Mouse (Mus musculus): Measurements from ENCODE around the gene Sbno1.
A peak's percentile ranks its signal among the peaks of the same experiment; 100 is the strongest.

The Sbno1 gene

DNA sequence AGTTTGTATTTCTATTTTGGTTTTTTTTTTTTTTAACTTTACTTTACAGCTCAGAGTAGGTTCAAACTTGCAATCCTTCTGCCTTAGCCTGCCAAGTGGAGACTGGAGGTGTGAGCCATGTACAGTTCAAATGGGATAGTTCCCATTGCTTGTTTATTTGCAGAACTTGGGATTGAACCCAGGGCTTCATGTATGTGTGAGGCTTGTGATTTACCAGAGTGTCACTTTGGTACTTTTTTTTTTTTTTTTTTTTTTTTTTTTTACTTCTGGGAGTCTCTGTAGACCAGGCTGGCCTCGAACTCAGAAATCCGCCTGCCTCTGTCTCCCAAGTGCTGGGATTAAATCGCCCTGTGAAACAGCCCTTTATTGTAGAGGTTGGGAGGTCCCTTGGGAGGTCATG is 18.4 kb upstream of the Sbno1 start:
- no peak for DNase-seq (ENCODE audit: low spot score in 2 of 2)

DNA sequence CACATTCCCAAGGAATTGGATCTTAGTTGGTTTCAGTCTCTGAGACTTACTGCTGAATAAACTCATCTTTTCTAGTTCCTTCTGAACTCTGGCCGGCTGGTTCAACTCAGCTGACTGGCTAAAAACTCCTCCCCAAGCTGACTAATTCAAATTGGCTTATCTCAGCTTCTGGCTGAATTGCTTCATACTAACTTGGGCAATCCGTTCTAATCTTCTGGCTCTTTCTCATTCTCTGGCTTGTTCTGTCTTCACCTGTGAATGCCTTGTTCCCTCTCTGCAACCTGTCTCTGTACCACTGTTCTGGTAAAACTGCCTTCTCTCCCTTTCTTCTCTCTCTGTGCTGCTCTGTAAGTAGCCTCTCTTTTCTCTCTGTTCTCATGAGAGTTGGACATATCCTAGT is 16.8 kb upstream of the Sbno1 start:
- no peak for DNase-seq (ENCODE audit: low spot score in 2 of 2)

DNA sequence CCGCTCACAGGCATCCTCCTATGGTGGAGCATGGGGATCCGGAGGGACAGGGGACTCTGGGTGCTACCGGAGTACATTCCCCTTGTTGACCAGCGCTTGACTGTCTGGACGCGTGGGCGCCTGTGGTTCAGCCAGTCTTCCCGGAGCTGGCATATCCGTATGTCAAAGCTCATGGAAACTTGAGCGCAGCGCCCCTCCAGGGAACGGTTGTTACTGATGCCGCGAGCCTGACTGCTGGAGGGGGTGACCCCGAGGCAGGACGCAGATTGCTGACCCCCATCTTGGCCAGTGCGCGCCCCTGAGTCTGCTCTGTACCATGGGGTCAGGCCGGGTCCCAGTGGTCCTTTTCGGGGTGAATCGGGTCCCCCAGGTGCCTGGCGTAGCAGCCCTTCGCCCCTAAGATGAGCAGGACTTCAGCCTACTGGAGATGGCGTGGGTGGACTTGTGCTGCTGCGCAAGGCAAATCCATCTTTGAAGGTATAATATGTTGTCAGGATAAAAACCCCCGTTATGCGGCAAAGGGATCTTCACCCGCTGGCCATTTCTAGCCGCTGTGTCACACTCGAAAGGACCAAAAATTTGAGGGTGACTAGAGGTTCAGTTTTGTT is 14.4 kb upstream of the Sbno1 start:
- no peak for DNase-seq (ENCODE audit: low spot score in 2 of 2)

DNA sequence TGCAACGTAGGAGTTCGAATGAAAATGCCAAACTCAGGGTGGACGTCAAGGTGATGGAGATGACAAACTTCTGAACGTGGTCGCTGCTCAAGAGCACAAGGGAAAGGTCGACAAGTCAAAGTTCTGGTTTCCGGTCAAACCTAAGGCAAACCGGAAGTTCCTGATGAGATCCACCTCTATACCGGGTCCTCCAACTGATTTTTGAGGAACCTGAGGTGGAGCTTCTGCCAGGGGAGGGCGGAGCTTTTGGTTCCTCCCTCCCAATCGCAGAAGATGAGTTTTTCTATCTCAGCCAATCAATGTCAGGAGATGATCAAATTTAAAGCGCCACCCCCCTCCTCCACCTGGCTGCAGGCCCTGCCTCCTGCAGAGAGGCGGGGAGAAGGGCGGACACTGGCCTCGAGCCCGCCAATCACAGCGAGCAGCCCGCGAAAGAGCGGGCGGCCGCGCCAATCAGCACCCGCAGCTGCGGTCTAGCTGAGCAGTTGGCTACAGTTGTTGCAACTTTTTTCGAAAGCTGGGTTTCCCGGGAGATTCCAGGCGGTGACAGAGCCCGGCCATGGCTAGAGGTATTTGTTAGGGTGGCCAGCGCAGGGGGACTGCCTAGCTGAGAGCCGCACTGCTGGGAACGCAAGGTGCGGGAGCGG is 13.8 kb upstream of the Sbno1 start, which contains the start of gene Kmt5a:
TSS of gene Kmt5a (plus strand) at position 484 of the 647 bp plus-strand sequence.
- DNase-seq (ENCODE audit: low spot score in 2 of 2): peak; percentile 93 to 95

DNA sequence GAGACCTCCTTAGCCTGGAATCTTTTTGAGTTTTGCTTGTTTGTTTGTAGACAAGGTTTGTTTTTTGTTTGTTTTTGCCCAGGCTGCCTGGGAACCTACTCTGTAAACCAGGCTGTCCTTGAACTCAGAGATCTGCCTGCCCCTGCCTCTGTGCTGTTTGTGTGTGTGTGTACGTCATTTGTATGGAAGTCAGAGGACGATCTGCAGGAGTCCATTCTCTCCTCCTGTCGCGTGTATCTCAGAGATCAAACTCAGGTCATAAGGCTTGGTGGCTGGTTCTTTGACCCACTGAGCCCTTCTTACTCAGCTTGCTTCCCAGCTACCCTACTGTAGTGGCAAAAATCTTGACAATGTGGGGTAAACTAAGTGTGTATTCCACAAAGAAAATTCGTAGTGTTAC is 12.9 kb upstream of the Sbno1 start:
- no peak for DNase-seq (ENCODE audit: low spot score in 2 of 2)

DNA sequence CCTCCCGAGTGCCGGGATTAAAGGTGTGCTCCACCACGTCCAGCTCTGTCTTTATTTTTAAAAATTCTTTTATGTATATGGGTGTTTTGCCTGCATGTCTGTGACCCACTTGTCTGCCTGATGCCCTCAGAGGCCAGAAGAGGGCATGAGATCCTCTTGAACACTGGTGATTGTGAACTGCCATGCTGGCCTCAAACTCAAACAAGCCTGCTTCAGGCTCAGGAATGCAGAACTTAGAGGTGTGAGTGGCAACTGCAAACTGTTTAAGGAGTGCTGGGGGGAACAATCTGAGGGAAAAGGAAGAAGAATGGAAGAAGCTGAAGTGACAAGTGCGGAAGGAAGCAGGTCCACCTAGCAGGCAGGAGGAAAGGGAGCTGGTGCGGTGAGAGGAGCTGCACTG is 12.4 kb upstream of the Sbno1 start:
- no peak for DNase-seq (ENCODE audit: low spot score in 2 of 2)

DNA sequence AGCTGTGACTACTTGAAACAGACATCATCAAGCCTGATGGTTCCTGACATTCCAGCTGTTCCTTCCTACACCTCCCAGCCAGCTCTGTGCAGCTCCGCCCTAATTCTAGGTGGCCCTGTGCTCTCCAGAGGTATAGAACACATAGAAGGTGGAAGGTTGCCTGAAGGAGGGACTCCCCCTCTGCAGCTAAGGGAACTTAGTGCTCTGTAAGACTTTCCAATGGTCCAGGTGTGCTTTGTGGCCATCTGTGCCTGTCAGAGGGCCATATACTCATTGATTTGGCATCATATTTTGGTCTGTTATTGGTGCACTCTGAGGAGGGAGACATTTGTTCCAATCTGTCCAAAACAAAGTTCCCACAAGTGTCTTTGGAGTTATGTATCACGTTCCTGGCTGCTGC is 7.2 kb upstream of the Sbno1 start:
- DNase-seq (ENCODE audit: low spot score in 2 of 2): no peak

DNA sequence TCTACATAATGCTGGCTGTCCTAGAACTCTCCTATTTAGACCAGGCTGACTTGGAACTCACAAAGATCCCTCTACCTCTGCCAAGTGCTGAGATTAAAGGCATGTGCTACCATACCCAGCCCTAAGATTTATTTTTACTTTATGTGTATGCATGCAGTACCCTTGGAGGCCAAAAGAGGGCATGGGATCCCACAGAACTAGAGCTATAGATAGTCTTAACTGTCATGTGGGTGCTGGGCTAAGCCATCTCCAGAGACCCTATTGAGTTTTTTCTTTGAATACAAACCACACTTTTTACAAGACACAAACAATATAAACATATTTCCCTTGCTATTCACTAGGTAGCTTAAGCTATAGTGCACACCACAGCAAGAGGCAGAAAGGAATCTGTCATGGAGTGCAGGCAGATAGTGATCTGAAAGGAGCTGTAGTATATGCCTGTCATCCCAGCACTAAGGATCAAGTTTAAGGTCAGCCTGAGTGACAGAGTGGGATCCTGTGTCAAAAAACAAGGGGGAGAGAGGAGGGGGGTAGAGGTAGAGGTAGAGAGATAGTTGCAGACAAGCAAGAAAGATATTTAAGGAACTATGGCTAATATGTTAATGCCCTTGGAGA is 6.7 kb upstream of the Sbno1 start:
- DNase-seq (ENCODE audit: low spot score in 2 of 2): peak in 1 of 2 experiments; percentile 65

DNA sequence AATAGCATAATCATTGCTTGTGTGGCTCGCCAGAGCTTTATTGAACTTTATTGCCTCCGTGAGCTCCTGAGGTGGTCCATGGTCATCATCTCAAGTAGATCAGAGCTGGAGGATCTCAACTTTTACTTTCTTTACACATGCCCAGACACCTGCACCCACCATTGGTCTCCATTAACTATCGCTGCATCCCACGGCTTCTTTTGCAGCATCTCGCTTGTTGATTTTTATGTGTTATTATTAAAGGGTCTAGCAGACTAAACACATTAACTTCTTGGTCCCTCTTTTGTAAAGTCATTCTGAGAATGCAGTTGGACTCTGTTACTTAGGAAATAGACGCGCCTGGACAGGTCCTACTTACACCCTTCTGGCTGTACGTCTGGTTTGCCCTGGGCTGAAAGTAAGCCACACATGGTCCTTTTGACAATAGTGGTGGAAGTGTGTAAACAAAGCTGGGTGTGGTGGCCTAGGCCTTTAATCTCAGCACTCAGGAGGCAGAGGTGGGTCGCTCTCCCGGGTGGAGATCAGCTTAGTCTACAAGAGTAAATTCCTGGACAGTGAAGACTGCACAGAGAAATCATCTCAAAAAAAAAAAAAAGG is 772 bp upstream of the Sbno1 start:
- DNase-seq (ENCODE audit: low spot score in 2 of 2): no peak

DNA sequence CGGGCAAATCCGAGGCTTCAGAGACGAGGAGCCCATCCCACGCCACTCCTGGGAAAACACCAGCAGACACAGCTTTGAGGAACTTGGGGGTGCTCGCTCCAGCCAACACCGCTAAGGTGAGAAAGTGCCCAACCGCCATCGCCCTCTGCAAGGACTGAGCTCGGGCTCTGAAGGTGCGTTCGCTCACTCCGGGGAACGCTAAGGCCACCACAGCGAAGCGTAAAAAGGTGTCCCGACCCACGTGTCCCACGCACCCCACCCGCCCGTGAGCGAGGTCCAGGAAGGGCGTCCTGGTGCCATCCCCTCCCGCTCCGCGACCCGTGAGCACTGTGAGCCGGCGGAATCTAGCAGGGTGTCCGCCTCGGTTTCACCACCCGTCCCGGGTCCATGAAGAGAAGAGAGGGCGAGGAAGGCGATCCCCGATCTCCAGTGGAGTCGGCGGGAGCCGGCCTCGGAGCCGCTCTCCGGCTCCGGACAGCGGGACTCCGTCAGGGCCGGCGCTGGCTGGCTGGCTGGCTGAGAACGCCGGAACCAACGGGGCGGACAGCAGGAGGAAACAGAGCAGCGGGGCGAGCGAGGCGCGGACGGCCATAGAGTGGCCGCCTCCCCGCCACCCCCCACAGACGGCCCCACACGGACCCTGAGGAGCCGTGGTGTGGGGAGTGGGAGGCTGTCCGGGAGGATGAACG is 934 bp downstream of the Sbno1 start:
- DNase-seq (ENCODE audit: low spot score in 2 of 2): peak; percentile 10 to 26

DNA sequence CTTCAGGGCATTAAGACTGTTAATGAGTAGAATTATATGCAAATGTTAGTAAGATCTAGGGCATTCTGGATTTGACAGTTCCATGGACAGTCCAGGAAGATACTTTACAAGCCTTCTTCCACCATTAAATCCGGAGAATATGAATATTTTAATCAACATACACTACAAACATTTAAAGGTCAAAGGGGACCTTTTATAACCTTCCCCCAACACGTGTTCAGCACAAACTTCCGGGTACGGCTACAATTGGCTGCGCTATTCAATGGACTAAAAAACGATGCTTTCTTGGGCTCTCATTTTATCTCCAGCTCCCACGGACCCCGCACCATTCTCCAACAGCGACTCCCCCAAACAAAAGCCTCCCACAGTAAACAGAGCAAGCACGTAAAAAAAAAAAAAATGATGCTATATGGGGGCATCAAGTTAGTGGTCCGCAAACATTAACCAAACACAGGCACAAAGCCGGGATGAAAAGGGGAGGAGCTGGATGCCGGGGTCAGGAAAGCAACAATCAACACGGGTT is 1.5 kb downstream of the Sbno1 start:
- no peak for DNase-seq (ENCODE audit: low spot score in 2 of 2)

DNA sequence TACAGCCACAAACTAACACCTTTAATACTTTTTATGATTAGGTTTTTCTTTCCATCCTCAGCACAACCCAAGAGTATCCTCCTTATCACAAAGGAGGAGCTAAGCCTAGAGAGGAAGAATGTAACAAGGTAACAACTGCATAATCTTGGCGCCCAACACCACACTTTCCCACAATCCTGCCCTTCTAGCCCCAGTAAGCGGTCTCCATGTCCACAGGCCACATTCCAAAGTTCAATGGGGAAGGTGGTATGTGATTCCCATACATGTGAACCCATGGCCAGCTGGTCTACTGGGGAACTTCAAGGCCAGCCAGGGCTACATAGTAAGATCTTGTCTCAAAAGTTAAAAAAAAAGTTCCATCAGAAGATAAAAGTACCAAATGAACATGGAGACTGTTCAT is 4.0 kb downstream of the Sbno1 start:
- DNase-seq (ENCODE audit: low spot score in 2 of 2): no peak

DNA sequence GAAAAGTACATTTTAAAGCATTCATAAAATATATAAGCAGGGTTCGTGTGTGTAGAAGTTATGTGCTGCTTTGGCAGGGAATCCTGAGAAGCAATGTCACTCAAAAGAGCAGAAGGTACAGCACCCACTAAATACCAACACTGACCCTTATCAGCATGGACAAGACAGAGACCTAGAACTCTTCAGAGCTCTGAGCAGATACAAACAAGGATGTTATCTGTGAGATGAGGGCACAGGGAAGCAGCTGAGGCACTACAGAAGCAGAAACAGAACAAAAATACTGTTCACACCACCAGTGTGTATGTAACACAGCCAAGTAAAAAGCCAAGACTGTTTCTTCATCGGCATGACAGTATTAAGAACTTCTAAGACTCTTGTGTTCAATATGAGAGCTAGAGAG is 6.9 kb downstream of the Sbno1 start:
- DNase-seq (ENCODE audit: low spot score in 2 of 2): no peak

DNA sequence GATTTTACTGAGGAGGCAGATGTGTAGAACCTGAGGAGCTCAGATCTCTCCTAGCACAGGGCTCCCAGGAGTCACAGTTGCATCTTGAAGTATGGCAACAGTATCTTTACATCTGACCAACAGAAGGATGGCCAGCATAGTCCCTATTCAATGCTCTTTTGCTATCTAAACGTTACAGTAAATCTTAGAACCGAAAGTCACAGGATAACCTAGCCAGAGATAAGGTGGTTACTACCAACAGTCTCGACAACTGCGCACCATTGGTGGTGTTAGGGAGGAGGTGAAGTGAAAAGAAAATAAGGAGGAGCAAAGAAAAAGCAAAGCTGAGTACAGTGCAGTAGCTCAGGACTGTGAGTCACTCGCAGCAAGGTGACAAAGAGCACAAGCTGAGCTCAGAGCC is 13.6 kb downstream of the Sbno1 start:
- DNase-seq (ENCODE audit: low spot score in 2 of 2): no peak

DNA sequence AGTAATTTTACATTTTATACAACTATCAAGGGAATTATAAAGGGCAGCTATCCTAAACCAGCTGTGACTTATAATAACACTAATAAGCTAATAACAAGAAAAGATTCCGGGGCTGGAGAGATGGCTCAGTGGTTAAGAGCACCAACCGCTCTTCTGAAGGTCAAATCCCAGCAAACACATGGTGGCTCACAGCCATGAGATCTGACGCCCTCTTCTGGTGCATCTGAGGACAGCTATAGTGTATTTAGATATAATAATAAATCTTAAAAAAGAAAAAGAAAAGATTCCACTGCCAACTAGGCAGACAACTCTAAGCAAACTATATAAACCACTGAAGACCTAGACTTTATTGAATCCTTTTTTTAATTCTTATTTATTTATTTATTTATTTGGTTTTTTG is 15.0 kb downstream of the Sbno1 start:
- no peak for DNase-seq (ENCODE audit: low spot score in 2 of 2)

DNA sequence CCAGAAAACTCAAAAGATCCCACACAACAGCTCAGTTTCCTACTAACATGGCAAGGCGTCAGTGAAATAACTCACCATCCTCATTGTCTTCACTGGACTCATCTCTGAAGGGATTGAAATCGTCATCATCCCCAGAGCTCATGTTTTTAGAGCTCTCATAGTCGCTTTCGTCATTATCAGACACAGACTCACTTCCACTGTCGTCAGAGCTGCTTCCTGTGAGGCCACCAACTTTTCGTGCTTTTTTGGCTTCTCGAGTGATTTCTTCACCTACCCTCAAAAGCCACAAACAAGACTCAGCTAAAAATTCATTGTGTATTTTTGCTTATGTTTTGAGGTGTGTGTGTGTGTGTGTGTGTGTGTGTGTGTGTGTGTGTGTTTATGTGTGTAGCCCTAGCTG is 32.1 kb downstream of the Sbno1 start:
- no peak for DNase-seq (ENCODE audit: low spot score in 2 of 2)

DNA sequence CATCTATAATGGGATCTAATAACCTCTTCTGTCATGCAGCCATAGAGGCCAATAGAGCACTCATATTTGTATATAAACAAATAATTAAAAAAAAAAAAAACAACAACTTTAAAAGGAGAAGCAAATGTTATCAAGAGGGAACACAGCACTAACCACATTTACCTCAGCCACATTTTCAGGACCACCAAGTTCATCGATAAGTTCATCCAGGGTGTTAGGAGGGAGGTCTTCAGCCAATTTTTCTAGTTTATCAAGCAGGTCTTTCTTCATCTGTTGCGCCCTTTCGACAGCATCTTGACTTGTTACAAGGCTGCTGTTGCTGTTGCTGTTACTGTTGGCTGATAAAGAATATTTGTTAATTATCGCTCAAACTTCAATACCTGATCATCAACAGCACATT is 33.4 kb downstream of the Sbno1 start:
- DNase-seq (ENCODE audit: low spot score in 2 of 2): no peak

DNA sequence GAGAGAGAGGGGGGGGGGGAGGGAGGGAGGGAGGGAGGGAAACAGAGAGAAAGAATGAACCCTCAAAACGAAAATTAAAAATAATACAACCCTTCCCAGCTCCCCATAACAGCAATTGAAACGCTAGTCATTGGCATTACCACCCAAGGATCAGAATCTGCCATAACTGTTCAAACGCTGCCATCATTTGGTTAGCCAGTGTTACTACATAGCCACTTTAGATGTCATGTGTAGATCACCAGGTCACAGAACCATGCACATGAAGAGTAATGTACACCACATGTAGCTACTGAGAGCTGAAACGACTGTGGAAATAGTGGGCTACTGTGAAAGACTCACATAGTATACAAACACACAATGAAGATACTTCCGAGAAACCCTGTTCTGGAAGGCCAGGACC is 37.9 kb downstream of the Sbno1 start:
- DNase-seq (ENCODE audit: low spot score in 2 of 2): no peak

DNA sequence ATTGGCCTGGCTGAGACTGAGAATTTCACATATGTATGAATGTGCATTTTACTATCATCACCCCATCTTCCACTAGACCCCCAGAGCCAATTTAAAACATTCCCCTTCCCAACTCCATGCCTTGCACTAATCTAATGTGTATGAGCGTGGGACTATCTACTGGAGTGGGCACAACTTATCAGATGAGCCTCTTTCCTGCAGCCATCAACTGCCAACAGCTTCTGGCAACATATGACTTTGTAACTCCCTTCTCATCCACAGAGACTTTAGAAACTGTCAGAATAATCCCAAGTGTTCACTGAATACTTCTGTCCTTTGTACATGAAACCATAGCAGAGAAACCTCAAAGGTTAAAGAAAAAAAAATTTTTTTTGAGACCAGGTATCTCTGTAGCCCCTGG is 45.7 kb downstream of the Sbno1 start:
- no peak for DNase-seq (ENCODE audit: low spot score in 2 of 2)

DNA sequence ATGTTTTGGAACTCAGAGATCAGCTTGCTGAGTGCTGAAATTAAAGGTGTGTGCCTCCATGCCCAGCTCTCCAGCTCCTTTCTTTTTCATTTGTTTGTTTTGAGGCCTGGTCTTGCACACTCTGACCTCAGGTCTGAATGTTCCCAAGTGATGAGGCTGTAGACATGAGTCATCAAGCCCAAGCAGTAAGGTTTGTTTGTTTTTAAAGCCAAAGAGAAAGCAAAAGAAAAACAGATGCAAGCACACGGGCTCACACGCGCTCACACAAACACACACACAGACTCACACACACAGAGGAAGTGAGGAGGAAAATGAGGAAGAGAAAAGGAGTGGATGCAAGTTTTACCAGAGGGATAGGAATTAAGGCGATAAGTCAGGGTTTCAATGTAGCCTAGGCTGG is 48.7 kb downstream of the Sbno1 start:
- no peak for DNase-seq (ENCODE audit: low spot score in 2 of 2)

DNA sequence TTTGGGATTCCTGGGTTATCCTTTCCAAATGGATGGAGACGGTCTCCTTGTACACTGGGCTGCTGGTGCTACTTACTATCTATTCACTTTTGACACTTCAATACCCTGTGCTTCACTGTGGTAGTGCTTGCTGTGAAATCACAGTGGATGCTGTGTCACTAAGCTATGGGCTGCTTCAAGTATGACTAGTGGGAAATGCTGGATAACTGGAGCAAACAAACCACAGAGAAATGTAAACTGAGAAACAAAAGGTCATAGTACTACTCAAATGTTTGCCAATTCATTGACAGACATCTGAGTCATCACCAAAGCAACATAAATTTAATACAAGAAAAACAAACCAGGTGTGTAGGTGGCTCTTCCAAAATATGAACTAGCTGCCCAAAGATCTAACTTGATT is 49.4 kb downstream of the Sbno1 start:
- DNase-seq (ENCODE audit: low spot score in 2 of 2): no peak

DNA sequence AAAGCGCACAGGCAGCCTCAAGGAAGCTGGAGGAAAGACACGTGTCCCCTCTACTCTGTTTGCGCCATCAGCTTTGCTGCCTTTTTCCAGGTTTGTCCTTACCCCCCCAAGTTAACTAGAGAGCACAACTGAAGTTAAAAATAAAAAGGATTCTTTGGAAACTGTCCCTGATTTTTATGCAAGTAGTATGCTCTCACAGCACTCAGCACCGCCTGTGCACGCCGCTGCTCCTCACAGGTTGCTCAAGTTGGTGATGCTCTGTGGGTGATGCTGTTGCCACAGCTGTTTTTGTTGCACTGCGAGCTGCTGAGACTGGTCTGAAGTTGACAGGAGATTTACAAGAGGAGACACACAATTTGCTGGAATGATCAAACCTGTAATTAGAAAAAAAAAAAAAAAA is 51.5 kb downstream of the Sbno1 start:
- DNase-seq (ENCODE audit: low spot score in 2 of 2): peak in 1 of 2 experiments; percentile 27
